Mouse (Mus musculus) cerebellum, adult 2 months (tissue): Measurements from ENCODE around the gene Clic5.

ENCODE experiments used
- CTCF ChIP-seq: fragments of 200-500 bp; IDR thresholded peaks from 2 replicates; pipeline ENCODE4 v1.5.1; 2011; ENCODE audit warnings: low read depth, mild to moderate bottlenecking, control low read depth, low read length, moderate library complexity, borderline replicate concordance; ENCODE audit not compliant: insufficient read depth
- POLR2A ChIP-seq: fragments of 200-500 bp; IDR thresholded peaks from 2 replicates; pipeline ENCODE4 v1.6.1; 2011; ENCODE audit warnings: low read length, control low read depth, borderline replicate concordance; ENCODE audit not compliant: insufficient read depth

DNA sequence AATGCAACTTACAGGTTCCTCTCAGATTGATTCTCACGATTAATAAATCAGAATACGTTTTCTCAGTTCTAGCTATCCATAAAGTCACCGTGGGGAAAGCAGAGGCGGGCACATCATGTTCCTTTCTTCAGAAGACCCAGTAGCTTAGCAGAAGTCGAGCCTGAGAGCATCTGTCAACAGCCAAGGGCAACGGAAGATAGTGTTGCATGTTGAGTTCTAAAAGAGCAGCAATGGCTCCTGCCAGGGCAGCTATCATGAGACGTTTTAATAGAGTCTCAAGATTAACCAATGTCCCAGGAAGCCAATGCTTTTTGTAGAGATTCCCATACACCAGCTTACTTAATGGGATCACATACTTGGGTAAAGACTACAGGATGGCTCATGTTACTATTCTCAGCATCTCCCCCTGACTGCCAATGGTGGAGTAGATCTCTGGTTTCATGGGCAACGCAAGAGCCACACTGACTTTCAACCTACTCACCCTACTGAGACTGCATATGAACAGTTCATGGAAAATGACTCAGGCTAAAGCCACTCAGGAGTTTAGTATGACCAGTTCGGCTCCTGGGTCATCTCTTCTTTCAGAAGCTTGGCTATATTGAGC is 26.9 kb downstream of the Clic5 start:
- TF ChIP-seq POLR2A (no peak), CTCF (no peak)
